Mouse (Mus musculus) ES-E14 (cell line): ENCODE results near the gene Unc93b1.

Experiments
- ZC3H11A ChIP-seq: IDR thresholded peaks from 2 replicates; pipeline ENCODE4 v1.6.1; 2012; ENCODE audit warnings: low read depth, mild to moderate bottlenecking, inconsistent platforms, low read length, borderline replicate concordance
- ZNF384 ChIP-seq: IDR thresholded peaks from 2 replicates; pipeline ENCODE4 v1.6.1; 2012; ENCODE audit warnings: low read depth, low read length, inconsistent platforms

DNA sequence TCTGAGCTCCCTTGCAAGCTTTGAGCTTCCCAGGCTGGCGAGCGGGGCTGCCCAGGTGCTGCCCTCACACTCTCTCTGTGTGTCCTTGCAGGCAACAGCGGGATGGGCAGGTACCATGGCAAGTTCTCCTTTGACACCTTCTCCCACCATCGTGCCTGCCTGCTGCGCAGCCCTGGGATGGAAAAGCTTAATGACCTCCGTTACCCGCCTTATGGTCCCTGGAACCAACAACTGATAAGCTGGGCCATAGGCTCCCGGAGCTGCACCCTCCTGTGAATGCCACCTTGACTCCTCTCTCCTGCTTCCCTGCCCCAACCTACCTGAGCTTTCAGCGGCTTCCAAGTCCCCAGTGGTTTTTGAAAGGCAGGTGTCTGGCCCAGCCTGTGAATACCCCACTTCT, 45.9 kb downstream of the Unc93b1 start:
- no peak for TF ChIP-seq ZNF384
- TF ChIP-seq ZC3H11A: no peak
